Mouse (Mus musculus) kidney, postnatal 0 days (tissue): ENCODE data around the gene Rubcnl. TPM values are rescaled to one million over a fixed set of nuclear protein-coding genes. Genes with fewer than 3 reads are reported as not detected.
A peak's percentile ranks its signal among the peaks of the same experiment; 100 is the strongest.

Experiments used
- ATAC-seq: fragments of 200-750 bp; cut with Nextera tagmentation; replicated peaks from 2 replicates; pipeline ENCODE4 v1.8.0; 2017; ENCODE audit warnings: low read depth, moderate number of reproducible peaks, moderate TSS enrichment, moderate library complexity; ENCODE audit not compliant: low FRiP score
- DNase-seq: peaks from one replicate; pipeline ENCODE4 v3.0.0-alpha.2; 2016; ENCODE audit warnings: low spot score
- H3K27ac ChIP-seq: fragments of 300-500 bp; sonication (generic); 2 replicates; pipeline ENCODE4 v1.5.1; 2014; ENCODE audit warnings: mild to moderate bottlenecking
- H3K27me3 ChIP-seq: fragments of 300-500 bp; sonication (generic); 2 replicates; pipeline ENCODE4 v1.6.1; 2014; ENCODE audit warnings: low read length, mixed read lengths; ENCODE audit not compliant: insufficient read depth
- H3K36me3 ChIP-seq: fragments of 300-500 bp; sonication (generic); 2 replicates; pipeline ENCODE4 v1.6.1; 2014; ENCODE audit warnings: low read length, mixed read lengths; ENCODE audit not compliant: insufficient read depth
- H3K4me1 ChIP-seq: fragments of 300-500 bp; sonication (generic); replicated peaks from 2 replicates; pipeline ENCODE4 v1.6.1; 2014; ENCODE audit warnings: antibody characterized with exemption, low read length, mixed read lengths; ENCODE audit not compliant: insufficient read depth
- H3K4me2 ChIP-seq: fragments of 300-500 bp; sonication (generic); 2 replicates; pipeline ENCODE4 v1.6.1; 2014; ENCODE audit warnings: mild to moderate bottlenecking, low read length, moderate library complexity, mixed read lengths
- H3K4me3 ChIP-seq: fragments of 300-500 bp; sonication (generic); replicated peaks from 2 replicates; pipeline ENCODE4 v1.5.1; 2014; ENCODE audit warnings: low read depth, low read length
- H3K9ac ChIP-seq: fragments of 300-500 bp; sonication (generic); 2 replicates; pipeline ENCODE4 v1.6.1; 2014; ENCODE audit warnings: low read depth, low read length
- H3K9me3 ChIP-seq: fragments of 300-500 bp; sonication (generic); replicated peaks from 2 replicates; pipeline ENCODE4 v1.6.1; 2016; ENCODE audit warnings: low read length, inconsistent platforms, mixed read lengths
- CTCF ChIP-seq: IDR thresholded peaks from 2 replicates; pipeline ENCODE4 v1.5.1; 2016; ENCODE audit warnings: antibody characterized with exemption, low read depth, mild to moderate bottlenecking, moderate library complexity
- whole genome bisulfite sequencing: fragments of 180-500 bp; shearing (Covaris S2); extraction: QIAGEN DNeasy Blood & Tissue Kit; methylation state at CpG from one replicate; pipeline ENCODE4 v1.1.7; 2014; 5-methylcytosine and 5-hydroxymethylcytosine counted together
- polyA plus RNA-seq: library from polyadenylated mRNA; unstranded; fragments of >200 nt; fragmentation: Nextera tagmentation; extraction: Ambion mirVana; gene quantifications from 2 replicates; pipeline ENCODE4 v1.2.1, GENCODE M21; 2015

The Rubcnl gene
- polyA plus RNA-seq, 1 experiment from 2014 or later = 0.22 TPM

DNA sequence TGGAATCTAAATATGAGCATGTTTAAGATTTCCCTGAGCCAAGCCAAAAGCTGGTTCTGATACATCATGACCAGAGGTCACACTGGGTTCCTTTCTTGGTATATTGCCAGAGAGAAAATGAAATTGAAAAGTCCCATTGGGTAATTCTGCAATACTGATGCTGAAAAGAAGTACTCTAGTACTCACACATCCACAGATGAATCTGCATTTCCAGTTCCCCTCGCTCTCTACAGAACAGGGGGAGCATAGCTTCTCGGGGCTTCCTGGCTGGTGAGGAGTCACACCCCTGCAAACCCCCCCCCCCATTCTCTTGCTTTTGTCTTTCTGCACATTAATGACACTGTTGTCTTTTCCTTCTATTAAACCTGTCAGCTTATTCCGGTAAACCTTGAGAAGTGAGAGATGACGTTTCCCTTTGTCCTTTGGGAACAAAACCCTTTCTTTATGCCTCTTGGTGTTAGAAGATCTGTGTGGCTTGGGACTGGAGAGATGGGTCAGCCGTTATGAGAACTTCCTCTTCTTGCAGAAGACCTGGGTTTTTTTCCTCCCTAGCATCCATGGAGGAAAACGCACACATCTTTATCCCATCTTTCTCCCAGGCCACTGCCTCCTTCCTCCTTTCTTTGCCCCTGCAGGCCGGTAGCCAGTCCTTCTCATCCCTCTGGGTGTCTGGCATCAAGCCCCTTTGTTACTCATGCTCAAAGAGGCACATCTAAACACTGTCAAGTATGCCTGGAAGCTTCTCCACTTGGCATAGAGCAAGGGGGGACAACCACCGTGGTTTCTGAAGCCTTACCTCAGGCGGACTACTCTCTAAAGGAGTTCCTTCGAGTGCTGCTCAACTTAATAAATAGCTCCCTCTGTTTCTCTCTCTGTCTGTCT lies 59.7 kb downstream of the Rubcnl start:
- no peak overlapping the region for H3K9ac ChIP-seq
- no peaks in the 10 kb centered on the region for H3K27me3 ChIP-seq
- H3K36me3 ChIP-seq = no peaks in the 10 kb centered on the region
- no peak for ATAC-seq
- DNase-seq = no peak
- H3K4me2 ChIP-seq = no peak overlapping the region
- H3K4me3 ChIP-seq = no peak overlapping the region
- no peaks in the 10 kb centered on the region for H3K9me3 ChIP-seq
- 77% methylated on average over 10 of the region's 10 CpGs for WGBS
- H3K27ac ChIP-seq = no peak overlapping the region
- no peak for TF ChIP-seq CTCF
- no peaks in the 10 kb centered on the region for H3K4me1 ChIP-seq

DNA sequence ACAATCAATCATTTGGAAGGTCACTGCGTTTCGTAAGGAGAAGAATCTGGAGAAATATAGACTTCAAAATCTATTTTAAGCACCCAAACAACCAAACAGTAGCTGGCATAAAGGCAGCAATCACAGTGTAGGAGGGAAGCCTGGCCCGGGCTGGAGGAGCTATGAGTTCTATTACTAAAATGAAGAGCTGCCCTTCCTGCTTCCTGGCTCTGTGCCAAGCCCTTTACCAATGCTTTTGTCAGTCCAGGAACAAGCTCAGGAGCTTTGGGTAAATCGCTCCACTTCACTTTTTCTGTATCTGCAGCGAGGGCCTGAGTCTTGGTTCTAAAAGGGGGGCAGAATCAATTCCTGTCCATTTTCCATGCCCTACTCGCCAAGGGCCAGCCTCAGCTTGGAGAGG lies 62.1 kb downstream of the Rubcnl start:
- ATAC-seq (no peak), DNase-seq (peak; percentile 8)
- no peak for TF ChIP-seq CTCF
- Histone ChIP-seq H3K4me2 (no peak overlapping the region), H3K27ac (no peak overlapping the region), H3K36me3 (no peaks in the 10 kb centered on the region), H3K4me1 (no peaks in the 10 kb centered on the region), H3K27me3 (no peaks in the 10 kb centered on the region), H3K9me3 (no peaks in the 10 kb centered on the region), H3K4me3 (no peak overlapping the region), H3K9ac (no peak overlapping the region)
- 64% methylated on average over 6 of the region's 6 CpGs for WGBS

Other genes with a start within 250 kb of the Rubcnl start
- 16.1 and 16.3 TPM in 2 replicates for gene Lrch1, start 68.2 kb upstream of the Rubcnl start, polyA plus RNA-seq
- not detected in 2 replicates for gene Lrrc63, start 114.9 kb downstream of the Rubcnl start, polyA plus RNA-seq
- gene Lcp1, start 115.1 kb downstream of the Rubcnl start, polyA plus RNA-seq = 14.1 and 15.4 TPM in 2 replicates
- gene Cpb2, start 226.3 kb downstream of the Rubcnl start, polyA plus RNA-seq = 23.6 and 26.3 TPM in 2 replicates